Mouse (Mus musculus) layer of hippocampus, adult 9-11 months (tissue): ENCODE measurements around the gene Gpat3.

Source experiments
- DNase-seq: peaks from one replicate; pipeline ENCODE4 v3.0.0; 2022

The Gpat3 gene

GRCm38 (mm10) chr5:100845485-100845847, at the start of gene Gpat3:
Gene Gpat3 (plus strand): TSS chr5:100845713.
- DNase-seq: no peak

GRCm38 (mm10) chr5:100798165-100798860, 47.2 kb upstream of the Gpat3 start, which contains the start of the genes Helq and Mrps18c:
Gene Helq (minus strand): TSS chr5:100798598.
Gene Mrps18c (plus strand): TSS chr5:100798627.
- peak; percentile 93 for DNase-seq

- no peak for DNase-seq
Measured at GRCm38 (mm10) chr5:100818341-100818740, 27.2 kb upstream of the Gpat3 start.

GRCm38 (mm10) chr5:100819568-100820480, 25.7 kb upstream of the Gpat3 start:
- DNase-seq: no peak

GRCm38 (mm10) chr5:100820483-100821184, 24.9 kb upstream of the Gpat3 start, which contains the start of gene Abraxas1:
Gene Abraxas1 (minus strand): TSS chr5:100820965.
- DNase-seq: peak; percentile 83

GRCm38 (mm10) chr5:100821375-100821774, 24.1 kb upstream of the Gpat3 start:
- no peak for DNase-seq

GRCm38 (mm10) chr5:100822826-100823225, 22.7 kb upstream of the Gpat3 start:
- no peak for DNase-seq

GRCm38 (mm10) chr5:100825975-100826374, 19.5 kb upstream of the Gpat3 start:
- DNase-seq: no peak

GRCm38 (mm10) chr5:100826531-100826930, 19.0 kb upstream of the Gpat3 start:
- DNase-seq: no peak

GRCm38 (mm10) chr5:100828701-100829100, 16.8 kb upstream of the Gpat3 start:
- no peak for DNase-seq

- no peak for DNase-seq
Measured at GRCm38 (mm10) chr5:100832680-100833079, 12.8 kb upstream of the Gpat3 start.

- no peak for DNase-seq
Measured at GRCm38 (mm10) chr5:100833841-100834240, 11.7 kb upstream of the Gpat3 start.

GRCm38 (mm10) chr5:100835862-100836538, 9.5 kb upstream of the Gpat3 start:
- no peak for DNase-seq

- DNase-seq: no peak
Measured at GRCm38 (mm10) chr5:100837907-100838306, 7.6 kb upstream of the Gpat3 start.

- no peak for DNase-seq
Measured at GRCm38 (mm10) chr5:100844485-100844884, 1.0 kb upstream of the Gpat3 start.

GRCm38 (mm10) chr5:100845848-100846598, 510 bp downstream of the Gpat3 start:
- peak; percentile 27 for DNase-seq

- no peak for DNase-seq
Measured at GRCm38 (mm10) chr5:100846599-100846920, 1.0 kb downstream of the Gpat3 start.

GRCm38 (mm10) chr5:100847143-100847542, 1.6 kb downstream of the Gpat3 start:
- no peak for DNase-seq

GRCm38 (mm10) chr5:100853963-100854362, 8.4 kb downstream of the Gpat3 start:
- no peak for DNase-seq

GRCm38 (mm10) chr5:100856552-100856951, 11.0 kb downstream of the Gpat3 start:
- no peak for DNase-seq

- DNase-seq: no peak
Measured at GRCm38 (mm10) chr5:100860417-100861053, 15.0 kb downstream of the Gpat3 start.
